Comparison of ENCODE assay signal across 8 mouse cellular contexts in the genomic region with DNA sequence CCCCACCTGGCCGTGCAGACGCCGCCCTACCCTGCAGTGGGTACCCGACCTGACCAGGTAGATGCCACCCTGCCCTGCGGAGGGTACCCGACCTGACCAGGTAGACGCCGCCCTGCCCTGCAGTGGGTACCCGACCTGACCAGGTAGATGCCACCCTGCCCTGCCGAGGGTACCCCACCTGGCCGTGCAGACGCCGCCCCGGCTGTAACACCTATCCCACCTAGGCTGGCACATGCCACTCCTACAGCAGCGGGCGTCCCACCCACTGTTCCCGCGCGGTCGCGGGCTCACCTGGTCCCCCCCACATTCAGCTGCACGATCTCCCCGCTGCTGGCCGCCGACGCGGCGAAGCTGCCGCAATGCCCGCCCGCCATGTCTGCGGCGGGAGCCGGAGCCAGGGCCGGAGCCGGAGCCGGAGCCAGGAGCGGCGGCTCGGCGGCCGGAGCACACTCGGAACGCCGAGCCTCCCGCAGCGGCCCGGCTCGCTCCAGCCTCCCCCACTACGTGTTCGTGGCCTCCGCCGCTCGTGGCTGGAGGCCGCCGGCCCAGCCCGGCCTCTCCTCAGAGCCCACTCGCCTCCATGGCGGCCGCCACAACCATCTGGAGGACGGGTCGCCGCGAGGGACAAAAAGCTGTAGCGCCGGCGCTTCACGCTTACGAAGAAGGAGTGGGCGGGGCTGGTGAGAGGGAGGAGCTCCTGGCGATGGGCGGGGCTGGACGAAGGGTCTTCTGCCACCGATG. TPM values are rescaled to one million over a fixed set of nuclear protein-coding genes. Genes with fewer than 3 reads are reported as not detected.
A peak's percentile ranks its signal among the peaks of the same experiment; 100 is the strongest.
DNase-seq lines count a peak whose midpoint lies in the region; ATAC-seq and TF ChIP-seq lines count a peak whose summit lies in the region.

Kctd3 (minus strand) TSS at position 603 of the 741 bp plus-strand sequence.

- TF ChIP-seq CTCF in G1E (IDR thresholded peaks at IDR 0.05; ENCODE audit: low read depth, low read length) = no peak
- no peak for TF ChIP-seq CTCF in layer of hippocampus, adult 2 months (conservative IDR thresholded peaks at IDR 0.05)
- TF ChIP-seq CTCF in lung, embryonic 14.5 days (IDR thresholded peaks at IDR 0.05; ENCODE audit: low read depth) = no peak
- TF ChIP-seq CTCF in olfactory bulb, adult 2 months (IDR thresholded peaks at IDR 0.05; ENCODE audit: insufficient read depth, low read depth, low read length) = no peak
- no peak for TF ChIP-seq CTCF in thymus, adult 2 months (IDR thresholded peaks at IDR 0.05; ENCODE audit: borderline replicate concordance, control insufficient read depth, extremely low read depth, insufficient read depth, low read length, poor library complexity)

- under 1% methylated on average over 68 of the region's 74 CpGs for WGBS in forebrain, embryonic 16.5 days
- WGBS in lung, embryonic 14.5 days = under 1% methylated on average over 69 of the region's 74 CpGs
- WGBS in olfactory bulb, adult 2 months = under 1% methylated on average over 74 of the region's 74 CpGs
- 1% methylated on average over 74 of the region's 74 CpGs for whole genome bisulfite sequencing in thymus, adult 2 months

- H3K9ac ChIP-seq in forebrain, embryonic 16.5 days (replicated peaks; ENCODE audit: low read depth, low read length) = peak within 1 kb of the TSS; percentile 93
- peak within 1 kb of the TSS; percentile 92 for H3K9ac ChIP-seq in lung, embryonic 14.5 days

- H3K27ac ChIP-seq in forebrain, embryonic 16.5 days (ENCODE audit: low read length) = peak within 1 kb of the TSS; percentile 54
- peak within 1 kb of the TSS; percentile 89 for H3K27ac ChIP-seq in layer of hippocampus, adult 2 months
- 0 out of 2 replicates have a peak within 1 kb of the TSS, but pooled peaks have one; percentile 38 for H3K27ac ChIP-seq in lung, embryonic 14.5 days (ENCODE audit: low read depth)
- no peak within 1 kb of the TSS for H3K27ac ChIP-seq in olfactory bulb, adult 2 months (ENCODE audit: insufficient read depth, low read depth, low read length)
- no peak within 1 kb of the TSS for H3K27ac ChIP-seq in thymus, adult 2 months (ENCODE audit: control insufficient read depth, insufficient read depth, low read length)

- peak; percentile 63 for TF ChIP-seq POLR2A in olfactory bulb, adult 2 months (IDR thresholded peaks at IDR 0.05; ENCODE audit: insufficient read depth, low read depth, low read length)
- TF ChIP-seq POLR2A in thymus, adult 2 months (IDR thresholded peaks at IDR 0.05; ENCODE audit: control insufficient read depth, extremely low read depth, insufficient read depth, low read length, poor library complexity) = no peak

- ATAC-seq in G1E (ENCODE audit: extremely low read depth, insufficient number of reproducible peaks, low FRiP score, poor library complexity, severe bottlenecking) = peak; percentile 84
- ATAC-seq in forebrain, embryonic 16.5 days = peak; percentile 92
- ATAC-seq in lung, embryonic 14.5 days (ENCODE audit: insufficient read depth) = peak; percentile 84

- no peaks in the 10 kb centered on the region for H3K9me3 ChIP-seq in G1E (replicated peaks)
- H3K9me3 ChIP-seq in forebrain, embryonic 16.5 days (ENCODE audit: control insufficient read depth, low read length) = no peaks in the 10 kb centered on the region
- no peaks in the 10 kb centered on the region for H3K9me3 ChIP-seq in lung, embryonic 14.5 days (ENCODE audit: low read depth, low read length)

- H3K4me3 ChIP-seq in G1E (ENCODE audit: low read depth, low read length) = peak within 1 kb of the TSS; percentile 100
- peak within 1 kb of the TSS; percentile 99 for H3K4me3 ChIP-seq in forebrain, embryonic 16.5 days (replicated peaks; ENCODE audit: low read length)
- peak within 1 kb of the TSS; percentile 93 for H3K4me3 ChIP-seq in layer of hippocampus, adult 2 months
- H3K4me3 ChIP-seq in lung, embryonic 14.5 days (ENCODE audit: low read depth, low read length) = peak within 1 kb of the TSS; percentile 91
- peak within 1 kb of the TSS; percentile 63 for H3K4me3 ChIP-seq in olfactory bulb, adult 2 months (ENCODE audit: insufficient read depth, low read depth, low read length)
- peak within 1 kb of the TSS; percentile 93 for H3K4me3 ChIP-seq in thymus, adult 2 months (ENCODE audit: control insufficient read depth, insufficient read depth, low read length)

- peaks cover 31% of the 10 kb centered on the region for H3K36me3 ChIP-seq in G1E (replicated peaks)
- H3K36me3 ChIP-seq in forebrain, embryonic 16.5 days (ENCODE audit: control insufficient read depth, insufficient read depth) = no peaks in the 10 kb centered on the region
- H3K36me3 ChIP-seq in lung, embryonic 14.5 days (ENCODE audit: insufficient read depth) = peaks cover 3% of the 10 kb centered on the region; the same call in 1 of the 2 replicates
- no peaks in the 10 kb centered on the region for H3K36me3 ChIP-seq in thymus, adult 2 months (ENCODE audit: control insufficient read depth, insufficient read depth, low read length)

- peak within 1 kb of the TSS; percentile 96 for H3K4me2 ChIP-seq in forebrain, embryonic 16.5 days (ENCODE audit: low read length)
- H3K4me2 ChIP-seq in lung, embryonic 14.5 days = peak within 1 kb of the TSS; percentile 79

- peak; percentile 81 for DNase-seq in G1E (ENCODE audit: low spot score)
- DNase-seq in cerebellum, adult 18-20 months = peak; percentile 96 to 99
- DNase-seq in heart, postnatal 36 days = peak; percentile 97 to 100
- DNase-seq in layer of hippocampus, adult 2 months (ENCODE audit: low spot score in 2 of 2) = peak; percentile 95 to 99
- DNase-seq in lung, embryonic 14.5 days = peak; percentile 98
- peak; percentile 96 for DNase-seq in thymus, adult 2 months

- intact Hi-C loops in heart, postnatal 36 days (cut with DNase I) = no loop called here

- peaks cover 29% of the 10 kb centered on the region for H3K4me1 ChIP-seq in G1E (ENCODE audit: insufficient read depth, low read depth, low read length)
- peaks cover 22% of the 10 kb centered on the region for H3K4me1 ChIP-seq in forebrain, embryonic 16.5 days (replicated peaks; ENCODE audit: control insufficient read depth, insufficient read depth, low read length)
- H3K4me1 ChIP-seq in lung, embryonic 14.5 days (ENCODE audit: insufficient read depth) = peaks cover 14% of the 10 kb centered on the region; the same call in 1 of the 2 replicates
- H3K4me1 ChIP-seq in olfactory bulb, adult 2 months (ENCODE audit: control insufficient read depth, insufficient read depth, low read length) = peaks cover 8% of the 10 kb centered on the region
- H3K4me1 ChIP-seq in thymus, adult 2 months (replicated peaks; ENCODE audit: control insufficient read depth, insufficient read depth, low read length) = peaks cover 6% of the 10 kb centered on the region

- H3K27me3 ChIP-seq in G1E (ENCODE audit: insufficient read depth, low read length) = no peaks in the 10 kb centered on the region
- no peaks in the 10 kb centered on the region; the same call in 1 of the 2 replicates for H3K27me3 ChIP-seq in forebrain, embryonic 16.5 days (replicated peaks; ENCODE audit: control insufficient read depth, insufficient read depth, low read length)
- no peaks in the 10 kb centered on the region for H3K27me3 ChIP-seq in lung, embryonic 14.5 days (ENCODE audit: insufficient read depth, low read length)
- H3K27me3 ChIP-seq in thymus, adult 2 months (ENCODE audit: control insufficient read depth, insufficient read depth, low read length) = no peaks in the 10 kb centered on the region; the same call in 1 of the 2 replicates

RNA-seq across cellular contexts. Expression of gene Kctd3, which starts in this region (rescaled TPM):
- total RNA-seq in G1E (2014; fragmentation: Nextera tagmentation) (23.9 and 25.4 TPM in 2 replicates), G1E (2017) (15.9 and 16.3 TPM in 2 replicates)
- polyA plus RNA-seq in G1E (2012) = 42.9 and 45.4 TPM in 2 replicates
- 43.9 and 46.7 TPM in 2 replicates for polyA plus RNA-seq in forebrain, embryonic 16.5 days (2015; fragmentation: Nextera tagmentation; extraction: Ambion mirVana)
- 10 to 100 TPM; 22.2 to 23.4 TPM for total RNA-seq in heart, postnatal 36 days (2021)
- 10 to 100 TPM; 83.9 to 84.8 TPM for total RNA-seq in layer of hippocampus, adult 2 months (2021)
- 38.7 and 45.9 TPM in 2 replicates for polyA plus RNA-seq in lung, embryonic 14.5 days (2014; fragmentation: Nextera tagmentation; extraction: Ambion mirVana)
- polyA plus RNA-seq in olfactory bulb, adult 2 months (2012; ENCODE audit: insufficient read depth, insufficient read length, low replicate concordance, missing spikeins) = not detected in 2 replicates
- polyA plus RNA-seq in thymus, adult 2 months (2012; rRNA removed) = 45.3 and 46.5 TPM in 2 replicates

Comparison
In these comparisons a context has a peak if more than half of its experiments do, and no peak if none do; other contexts are left out.
1. H3K27ac ChIP-seq: peak in forebrain, embryonic 16.5 days (single experiment), layer of hippocampus, adult 2 months (single experiment) and lung, embryonic 14.5 days (single experiment); none in olfactory bulb, adult 2 months (single experiment) and thymus, adult 2 months (single experiment).
2. Peak in every context shown above with its lines, with median percentiles within 50 percentile points of each other: ATAC-seq, DNase-seq and H3K4me3 ChIP-seq.